Mouse (Mus musculus): ENCODE measurements around the gene Gm47283. TPM values are rescaled to one million over a fixed set of nuclear protein-coding genes. Genes with fewer than 3 reads are reported as not detected.
"Not testable (repeated sequence)": the region's sequence is repeated elsewhere in the genome, so short reads cannot be mapped to it uniquely, and the experiment has no call there.

Gene Gm47283
- not detected in 2 replicates for polyA plus RNA-seq (2016; fragmentation: Nextera tagmentation; extraction: Ambion mirVana)

- H3K36me3 ChIP-seq; ATAC-seq (ENCODE audit: low FRiP score, low read depth); H3K27me3 ChIP-seq; H3K9me3 ChIP-seq; H3K9ac ChIP-seq (replicated peaks); H3K4me1 ChIP-seq; H3K4me3 ChIP-seq; H3K27ac ChIP-seq (replicated peaks); H3K4me2 ChIP-seq (replicated peaks): not testable (repeated sequence)
- WGBS, result no CpG with 5 or more reads among the region's 48 CpGs
Measured at GRCm38 (mm10) chrY:90784438-90784837, at the start of gene Gm47283. Gm47283 (plus strand) TSS chrY:90784738.

- H3K4me1 ChIP-seq; H3K27me3 ChIP-seq; H3K4me3 ChIP-seq; ATAC-seq (ENCODE audit: low FRiP score, low read depth); H3K9ac ChIP-seq (replicated peaks); H3K4me2 ChIP-seq (replicated peaks); H3K27ac ChIP-seq (replicated peaks): not testable (repeated sequence)
- WGBS, result 82% methylated on average over 4 of the region's 5 CpGs
- Histone ChIP-seq H3K36me3 (peaks cover 19% of the 10 kb centered on the region), H3K9me3 (peaks cover 18% of the 10 kb centered on the region)
Measured at GRCm38 (mm10) chrY:90735181-90735895, 49.2 kb upstream of the Gm47283 start.

- 74% methylated on average over 6 of the region's 9 CpGs for WGBS
- not testable (repeated sequence) for ATAC-seq (ENCODE audit: low FRiP score, low read depth); H3K27ac ChIP-seq (replicated peaks); H3K9ac ChIP-seq (replicated peaks); H3K27me3 ChIP-seq; H3K4me1 ChIP-seq; H3K4me2 ChIP-seq (replicated peaks); H3K4me3 ChIP-seq
- Histone ChIP-seq H3K36me3 (peaks cover 24% of the 10 kb centered on the region), H3K9me3 (peaks cover 25% of the 10 kb centered on the region)
Measured at GRCm38 (mm10) chrY:90736217-90737000, 48.1 kb upstream of the Gm47283 start.

GRCm38 (mm10) chrY:90737606-90738430, 46.7 kb upstream of the Gm47283 start:
- peaks cover 39% of the 10 kb centered on the region for H3K9me3 ChIP-seq
- 49% methylated on average over 3 of the region's 7 CpGs for WGBS
- no peak for ATAC-seq (ENCODE audit: low FRiP score, low read depth)
- H3K4me3 ChIP-seq, result no peak overlapping the region
- H3K4me2 ChIP-seq (replicated peaks), result no peak overlapping the region
- no peaks in the 10 kb centered on the region for H3K4me1 ChIP-seq
- H3K36me3 ChIP-seq, result peaks cover 38% of the 10 kb centered on the region
- H3K27ac ChIP-seq (replicated peaks), result no peak overlapping the region
- H3K27me3 ChIP-seq, result no peaks in the 10 kb centered on the region
- H3K9ac ChIP-seq (replicated peaks), result no peak overlapping the region

GRCm38 (mm10) chrY:90738431-90738680, 46.2 kb upstream of the Gm47283 start:
- 94% methylated on average over 1 of the region's 1 CpGs for WGBS
- Histone ChIP-seq H3K27ac (replicated peaks) (no peak overlapping the region), H3K9ac (replicated peaks) (no peak overlapping the region), H3K4me3 (no peak overlapping the region), H3K9me3 (peaks cover 40% of the 10 kb centered on the region), H3K27me3 (no peaks in the 10 kb centered on the region), H3K4me2 (replicated peaks) (no peak overlapping the region), H3K36me3 (peaks cover 40% of the 10 kb centered on the region), H3K4me1 (no peaks in the 10 kb centered on the region)
- no peak for ATAC-seq (ENCODE audit: low FRiP score, low read depth)

GRCm38 (mm10) chrY:90738841-90739530, 45.6 kb upstream of the Gm47283 start:
- not testable (repeated sequence) for H3K4me1 ChIP-seq; H3K27ac ChIP-seq (replicated peaks); H3K4me3 ChIP-seq; H3K9ac ChIP-seq (replicated peaks); H3K4me2 ChIP-seq (replicated peaks); H3K27me3 ChIP-seq
- H3K36me3 ChIP-seq, result peaks cover 40% of the 10 kb centered on the region
- 71% methylated on average over 28 of the region's 28 CpGs for WGBS
- peak; percentile 13 for ATAC-seq (ENCODE audit: low FRiP score, low read depth)
- peaks cover 40% of the 10 kb centered on the region for H3K9me3 ChIP-seq

GRCm38 (mm10) chrY:90739531-90740012, 45.0 kb upstream of the Gm47283 start:
- Histone ChIP-seq H3K36me3 (peaks cover 43% of the 10 kb centered on the region), H3K9me3 (peaks cover 45% of the 10 kb centered on the region)
- not testable (repeated sequence) for H3K27me3 ChIP-seq; ATAC-seq (ENCODE audit: low FRiP score, low read depth); H3K4me3 ChIP-seq; H3K27ac ChIP-seq (replicated peaks); H3K9ac ChIP-seq (replicated peaks); H3K4me2 ChIP-seq (replicated peaks); H3K4me1 ChIP-seq
- 50% methylated on average over 11 of the region's 11 CpGs for WGBS

GRCm38 (mm10) chrY:90740013-90740561, 44.5 kb upstream of the Gm47283 start:
- no peak; the same call in 1 of the 2 replicates for ATAC-seq (ENCODE audit: low FRiP score, low read depth)
- H3K9me3 ChIP-seq, result peaks cover 50% of the 10 kb centered on the region
- WGBS, result 46% methylated on average over 14 of the region's 14 CpGs

GRCm38 (mm10) chrY:90741006-90741405, 43.5 kb upstream of the Gm47283 start:
- peaks cover 56% of the 10 kb centered on the region for H3K9me3 ChIP-seq
- not testable (repeated sequence) for H3K4me2 ChIP-seq (replicated peaks); H3K27me3 ChIP-seq; H3K9ac ChIP-seq (replicated peaks); H3K27ac ChIP-seq (replicated peaks); H3K4me1 ChIP-seq; H3K4me3 ChIP-seq
- H3K36me3 ChIP-seq, result peaks cover 50% of the 10 kb centered on the region
- 76% methylated on average over 38 of the region's 38 CpGs for WGBS
- peak; percentile 62 for ATAC-seq (ENCODE audit: low FRiP score, low read depth)

More at GRCm38 (mm10) chrY:90740013-90740561, 44.5 kb upstream of the Gm47283 start:
- Histone ChIP-seq H3K36me3 (peaks cover 45% of the 10 kb centered on the region), H3K27ac (replicated peaks) (no peak overlapping the region), H3K4me3 (no peak overlapping the region), H3K4me2 (replicated peaks) (no peak overlapping the region), H3K4me1 (no peaks in the 10 kb centered on the region), H3K9ac (replicated peaks) (no peak overlapping the region), H3K27me3 (no peaks in the 10 kb centered on the region)

GRCm38 (mm10) chrY:90741452-90742260, 42.9 kb upstream of the Gm47283 start:
- H3K9me3 ChIP-seq, result peaks cover 56% of the 10 kb centered on the region
- not testable (repeated sequence) for H3K9ac ChIP-seq (replicated peaks); H3K4me2 ChIP-seq (replicated peaks); H3K4me3 ChIP-seq; H3K27me3 ChIP-seq; H3K4me1 ChIP-seq
- peak overlapping the region; percentile 4; the same call in 1 of the 2 replicates for H3K27ac ChIP-seq (replicated peaks)
- peak; percentile 54 for ATAC-seq (ENCODE audit: low FRiP score, low read depth)
- WGBS, result 83% methylated on average over 42 of the region's 43 CpGs
- peaks cover 50% of the 10 kb centered on the region for H3K36me3 ChIP-seq
